Mouse (Mus musculus): Measurements from ENCODE around the gene Pgs1.

DNA sequence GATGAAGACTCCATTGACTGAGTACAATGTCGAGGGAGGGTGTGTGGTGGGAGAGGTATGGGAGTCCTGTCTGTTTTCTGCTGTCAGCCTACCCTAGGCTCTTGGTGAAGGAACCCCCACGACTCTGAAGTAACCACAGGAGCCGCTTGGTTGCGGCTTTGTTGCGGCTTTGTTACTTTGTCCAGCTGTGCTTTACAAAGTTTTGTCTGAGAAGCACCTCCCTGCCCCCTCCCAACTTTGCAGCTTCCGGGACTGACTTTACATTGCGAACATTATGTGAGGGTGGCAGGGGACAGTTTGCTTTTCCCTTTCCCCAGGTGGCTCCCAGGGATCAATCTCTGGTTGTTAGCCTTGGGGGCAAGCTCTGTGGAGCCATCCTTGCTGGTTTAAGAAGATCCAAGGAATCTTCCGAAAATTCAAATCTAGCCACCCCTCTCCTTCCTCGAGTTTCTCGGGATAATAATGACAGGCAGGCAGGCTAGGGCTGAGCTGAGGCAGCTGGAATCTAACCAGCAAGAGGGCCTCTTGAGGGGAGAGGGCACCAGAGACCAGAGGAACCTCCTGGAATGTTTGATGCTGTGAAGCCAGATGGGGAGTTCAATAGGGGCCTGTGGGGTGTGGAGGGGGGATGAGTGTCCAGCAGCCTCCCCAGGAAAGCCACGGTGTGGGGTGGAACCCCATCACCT lies 85.3 kb downstream of the Pgs1 start:
- no peak for TF ChIP-seq CTCF (IDR thresholded peaks at IDR 0.05; ENCODE audit: extremely low read depth, insufficient read depth, insufficient read length, insufficient replicate concordance)
- no peak for TF ChIP-seq POLR2A (IDR thresholded peaks at IDR 0.05; ENCODE audit: low read depth, low read length)

All from spleen, adult 2 months (tissue).